9 mouse cellular contexts compared by ENCODE assay signal in the genomic region with DNA sequence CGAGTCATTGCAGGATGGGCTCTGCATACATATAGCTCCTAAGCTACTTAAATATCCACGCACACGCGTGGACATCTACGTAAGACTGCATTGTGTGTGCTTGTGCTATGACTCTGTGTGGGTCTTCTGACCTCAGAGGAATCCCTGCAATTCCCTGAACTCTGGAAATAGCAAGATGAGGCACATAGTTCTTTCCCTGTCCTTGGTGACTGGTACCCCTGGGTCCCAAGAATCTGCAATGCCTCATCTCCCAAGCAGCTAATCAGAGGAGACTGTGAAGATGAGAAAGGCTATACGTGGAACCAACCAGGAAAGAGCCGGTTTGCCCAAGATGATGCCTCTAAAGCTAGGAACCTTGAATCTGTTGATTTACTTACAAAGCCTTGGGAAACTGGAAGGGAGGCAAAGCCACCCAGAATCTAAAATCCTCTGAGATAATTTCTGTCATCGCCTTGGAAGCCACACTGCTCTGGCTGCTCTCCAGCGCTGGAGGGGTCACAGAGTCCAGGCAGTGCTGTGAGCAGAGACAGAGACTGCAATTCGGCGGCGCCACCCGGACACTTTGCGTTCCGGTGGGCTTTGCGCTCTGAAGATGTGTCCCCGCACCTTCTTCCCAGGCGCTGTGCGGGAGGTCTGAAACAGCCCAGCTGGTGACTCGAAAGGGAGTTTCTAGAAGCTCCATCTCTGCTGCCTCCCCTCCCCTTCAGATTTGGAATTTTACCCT. TPM values are rescaled to one million over a fixed set of nuclear protein-coding genes. Genes with fewer than 3 reads are reported as not detected.
DNase-seq lines count a peak whose midpoint lies in the region; ATAC-seq and TF ChIP-seq lines count a peak whose summit lies in the region.
"Had no signal": no experiment of that assay in that cellular context is flagged by ENCODE, and none has a peak within 500 bp of the region (broad histone marks: within the 10 kb centered on the region; RNA-seq: fewer than 3 reads in every experiment).

A gene (plus strand): TSS at position 308 of the 724 bp plus-strand sequence.

- no peak for ATAC-seq in lung, postnatal 0 days
- no peak for ATAC-seq in stomach, postnatal 0 days (ENCODE audit: low FRiP score, low TSS enrichment)
- no peak for ATAC-seq in activated CD4-positive, CD25-positive, alpha-beta regulatory T cell, adult 4 months

- no peak within 1 kb of the TSS for H3K9ac ChIP-seq in lung, postnatal 0 days (replicated peaks; ENCODE audit: low read depth)
- H3K9ac ChIP-seq in stomach, postnatal 0 days (ENCODE audit: low read length): peak within 1 kb of the TSS; percentile 51

- H3K4me3 ChIP-seq in lung, postnatal 0 days (ENCODE audit: low read depth, low read length): peak within 1 kb of the TSS; percentile 28
- peak within 1 kb of the TSS; percentile 82 for H3K4me3 ChIP-seq in layer of hippocampus, adult 2 months
- peak within 1 kb of the TSS; percentile 52 for H3K4me3 ChIP-seq in stomach, postnatal 0 days (ENCODE audit: low read depth, low read length)

- no peak for TF ChIP-seq POLR2A in brain, embryonic 14.5 days (IDR thresholded peaks at IDR 0.05; ENCODE audit: borderline replicate concordance, extremely low read depth, insufficient read depth, insufficient read length, poor library complexity, severe bottlenecking)

- peak; percentile 11 for DNase-seq in lung, postnatal 0 days (ENCODE audit: low spot score)
- no peak for DNase-seq in lung, adult 18-20 months
- DNase-seq in brain, embryonic 14.5 days (ENCODE audit: low read depth): peak; percentile 63
- DNase-seq in frontal cortex, postnatal 10 days (ENCODE audit: low spot score in 2 of 2): peak; percentile 45 to 55
- DNase-seq in layer of hippocampus, adult 2 months (ENCODE audit: low spot score in 2 of 2): peak; percentile 29 to 30
- DNase-seq in lung, postnatal 10 days: peak; percentile 57
- DNase-seq in stomach, postnatal 0 days (ENCODE audit: low spot score): no peak

- H3K4me2 ChIP-seq in lung, postnatal 0 days (replicated peaks; ENCODE audit: low read depth, low read length): peak within 1 kb of the TSS; percentile 60
- H3K4me2 ChIP-seq in stomach, postnatal 0 days (replicated peaks; ENCODE audit: low read depth): peak within 1 kb of the TSS; percentile 68

- no peaks in the 10 kb centered on the region for H3K27me3 ChIP-seq in lung, postnatal 0 days (replicated peaks; ENCODE audit: insufficient read depth, low read length)
- no peaks in the 10 kb centered on the region for H3K27me3 ChIP-seq in stomach, postnatal 0 days (ENCODE audit: control insufficient read depth, insufficient read depth, low read length)

- no peak for TF ChIP-seq EP300 in lung, postnatal 0 days (IDR thresholded peaks at IDR 0.05)
- no peak for TF ChIP-seq EP300 in stomach, postnatal 0 days (optimal IDR thresholded peaks at IDR 0.05)

- H3K9me3 ChIP-seq in lung, postnatal 0 days (ENCODE audit: low read length): no peaks in the 10 kb centered on the region
- no peaks in the 10 kb centered on the region for H3K9me3 ChIP-seq in stomach, postnatal 0 days (ENCODE audit: control insufficient read depth, low read length)

- H3K4me1 ChIP-seq in lung, postnatal 0 days (ENCODE audit: insufficient read depth, low read depth, low read length): no peaks in the 10 kb centered on the region
- no peaks in the 10 kb centered on the region for H3K4me1 ChIP-seq in stomach, postnatal 0 days (replicated peaks; ENCODE audit: control insufficient read depth, insufficient read depth)

- no peak within 1 kb of the TSS for H3K27ac ChIP-seq in lung, postnatal 0 days (ENCODE audit: low read length)
- H3K27ac ChIP-seq in layer of hippocampus, adult 2 months: peak within 1 kb of the TSS; percentile 100
- H3K27ac ChIP-seq in stomach, postnatal 0 days (replicated peaks): peak within 1 kb of the TSS; percentile 24; the same call in 1 of the 2 replicates

- WGBS in lung, postnatal 0 days: 25% methylated on average over 20 of the region's 20 CpGs
- 23% methylated on average over 20 of the region's 20 CpGs for WGBS in stomach, postnatal 0 days

- no peaks in the 10 kb centered on the region for H3K36me3 ChIP-seq in lung, postnatal 0 days (ENCODE audit: insufficient read depth, low read length)
- no peaks in the 10 kb centered on the region for H3K36me3 ChIP-seq in stomach, postnatal 0 days (ENCODE audit: control insufficient read depth, insufficient read depth, low read length)

- no peak for TF ChIP-seq CTCF in lung, postnatal 0 days (IDR thresholded peaks at IDR 0.05)
- no peak for TF ChIP-seq CTCF in brain, embryonic 14.5 days (IDR thresholded peaks at IDR 0.05; ENCODE audit: borderline replicate concordance, extremely low read depth, insufficient read depth, insufficient read length)
- no peak for TF ChIP-seq CTCF in layer of hippocampus, adult 2 months (conservative IDR thresholded peaks at IDR 0.05)
- TF ChIP-seq CTCF in stomach, postnatal 0 days (IDR thresholded peaks at IDR 0.05; ENCODE audit: low read depth): no peak

RNA-seq across cellular contexts. Expression of the gene that starts here (rescaled TPM):
- 0.12 and 0.19 TPM in 2 replicates for polyA plus RNA-seq in lung, postnatal 0 days (2015; fragmentation: Nextera tagmentation; extraction: Ambion mirVana)
- polyA plus RNA-seq in brain, embryonic 14.5 days (2012; rRNA removed): 2.1 and 3.4 TPM in 2 replicates
- 10 to 100 TPM; 35.2 to 35.5 TPM for total RNA-seq in layer of hippocampus, adult 2 months (2021)
- polyA plus RNA-seq in stomach, postnatal 0 days (2015; fragmentation: Nextera tagmentation; extraction: Ambion mirVana): 1.7 and 2.1 TPM in 2 replicates
- not detected for polyA plus RNA-seq in activated CD4-positive, CD25-positive, alpha-beta regulatory T cell, adult 4 months (2017; shearing (Covaris generic))
- total RNA-seq: common myeloid progenitor, adult 5-6 weeks had no signal

Comparison
In these comparisons a context has a peak if more than half of its experiments do, and no peak if none do; other contexts are left out.
1. DNase-seq: peak in brain, embryonic 14.5 days (single experiment), frontal cortex, postnatal 10 days (2 of 2), layer of hippocampus, adult 2 months (2 of 2) and lung, postnatal 10 days (single experiment); none in lung, adult 18-20 months (0 of 2) and stomach, postnatal 0 days (single experiment).
2. Peak in DNase-seq, H3K4me3 ChIP-seq and H3K4me2 ChIP-seq in lung, postnatal 0 days; RNA of the gene not detected or under 1 TPM.
3. H3K4me3 ChIP-seq: peak in every context shown above with its lines; median percentile 82 in layer of hippocampus, adult 2 months; 52 in stomach, postnatal 0 days; 28 in lung, postnatal 0 days.